Comparison of ENCODE assay signal across 35 mouse cellular contexts in the genomic region with DNA sequence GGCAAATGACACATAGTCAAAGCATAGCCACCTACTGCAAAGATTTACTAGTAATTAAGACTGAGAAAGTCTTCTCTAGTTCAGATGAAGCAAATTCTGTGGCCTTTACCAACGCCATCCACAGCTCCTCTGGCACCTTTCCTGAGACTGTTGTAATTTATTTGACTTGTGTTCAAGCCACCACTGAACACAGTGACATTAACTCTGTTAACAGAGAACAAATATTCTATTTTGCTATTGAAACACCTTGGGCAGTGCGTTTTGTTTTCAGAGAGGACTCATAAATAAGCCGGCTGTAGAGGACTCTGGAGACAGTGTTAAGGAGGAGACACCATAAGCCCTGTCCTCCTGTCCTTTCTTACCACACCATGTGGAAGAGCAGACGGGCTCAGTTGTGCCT. TPM values are rescaled to one million over a fixed set of nuclear protein-coding genes. Genes with fewer than 3 reads are reported as not detected.
"Had no signal": no experiment of that assay in that cellular context is flagged by ENCODE, and none has a peak within 500 bp of the region (broad histone marks: within the 10 kb centered on the region; RNA-seq: fewer than 3 reads in every experiment).

A gene (plus strand): TSS at position 271 of the 400 bp plus-strand sequence.

RNA-seq across cellular contexts. Expression of the gene that starts here (rescaled TPM):
- total RNA-seq: left cerebral cortex, adult 8-10 months; left cerebral cortex, postnatal 10 days; left cerebral cortex, postnatal 14 days; left cerebral cortex, postnatal 25 days; left cerebral cortex, postnatal 36 days; left cerebral cortex, postnatal 4 days; megakaryocyte progenitor cell, adult 5-6 weeks; megakaryocyte, adult 5-6 weeks; megakaryocyte-erythroid progenitor cell, adult 5-6 weeks; midbrain, postnatal 0 days; monocyte, adult 5-6 weeks had no signal
- polyA plus RNA-seq: limb, embryonic 10.5 days; limb, embryonic 11.5 days; limb, embryonic 12.5 days; limb, embryonic 13.5 days; limb, embryonic 14.5 days; limb, embryonic 15.5 days; liver, embryonic 12.5 days; liver, embryonic 15.5 days; liver, embryonic 16.5 days; lung, embryonic 14.5 days; lung, embryonic 15.5 days; lung, embryonic 16.5 days; lung, postnatal 0 days; macrophage; midbrain, embryonic 10.5 days; midbrain, embryonic 11.5 days; midbrain, embryonic 12.5 days; midbrain, embryonic 13.5 days; midbrain, embryonic 14.5 days; midbrain, embryonic 15.5 days; midbrain, embryonic 16.5 days; midbrain, postnatal 0 days; myocyte; neural tube, embryonic 11.5 days; neural tube, embryonic 12.5 days had no signal
